Mouse (Mus musculus): ENCODE results near the gene Rbbp7.
"Not testable (repeated sequence)": the region's sequence is repeated elsewhere in the genome, so short reads cannot be mapped to it uniquely, and the experiment has no call there.

Gene Rbbp7

GRCm38 (mm10) chrX:162760115-162760942, at the start of gene Rbbp7:
Rbbp7 (plus strand) TSS chrX:162760402.
- peak; percentile 82 for DNase-seq (ENCODE audit: low read depth, low spot score)

DNA sequence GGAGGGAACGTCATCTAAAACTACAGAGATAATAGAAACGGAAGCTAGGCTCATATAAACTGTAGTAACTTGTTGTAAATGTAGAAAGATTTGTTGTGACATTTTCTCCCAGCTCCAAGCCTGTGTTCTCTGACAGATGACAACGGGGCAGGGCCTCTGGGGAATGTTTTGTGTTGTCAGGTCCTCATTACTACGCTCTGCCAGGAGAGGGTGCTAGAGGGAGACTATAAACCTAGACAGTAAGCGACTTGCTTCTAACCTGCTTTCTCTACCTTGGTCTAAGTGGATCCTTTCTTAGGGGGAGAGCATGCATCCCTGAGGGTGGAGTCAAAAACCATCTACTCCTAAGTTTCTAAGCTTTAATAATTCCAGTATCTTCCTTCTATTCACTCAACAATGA, 42.4 kb upstream of the Rbbp7 start:
- DNase-seq (ENCODE audit: low read depth, low spot score) = no peak

- DNase-seq (ENCODE audit: low read depth, low spot score) = no peak
These were observed 40.6 kb upstream of the Rbbp7 start for GRCm38 (mm10) chrX:162719615-162720014.

- no peak for DNase-seq (ENCODE audit: low read depth, low spot score)
These were observed 32.8 kb upstream of the Rbbp7 start for GRCm38 (mm10) chrX:162727367-162727777.

- DNase-seq (ENCODE audit: low read depth, low spot score) = no peak
These were observed 32.4 kb upstream of the Rbbp7 start for GRCm38 (mm10) chrX:162727795-162728194.

DNA sequence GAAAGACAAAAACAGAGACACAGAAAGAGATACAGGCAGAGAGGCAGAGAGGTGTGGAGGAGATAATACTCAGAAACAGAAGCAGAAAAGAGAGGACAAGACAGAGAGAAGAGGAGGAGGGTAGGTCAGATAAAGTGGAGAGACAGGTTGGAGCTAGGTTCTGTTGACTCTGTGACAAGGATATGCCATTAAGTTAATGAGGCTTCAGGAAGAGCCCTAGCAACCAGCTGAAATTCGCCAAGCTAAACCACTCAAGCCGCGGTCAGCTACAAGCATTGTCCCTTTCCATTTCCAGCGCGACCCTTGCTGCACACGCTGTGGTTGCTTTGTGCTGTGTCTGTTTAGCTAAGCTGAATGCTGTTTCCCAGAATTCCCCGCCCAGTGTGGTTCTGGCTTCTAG, 32.0 kb upstream of the Rbbp7 start:
- DNase-seq (ENCODE audit: low read depth, low spot score) = no peak

GRCm38 (mm10) chrX:162730031-162730430, 30.2 kb upstream of the Rbbp7 start:
- no peak for DNase-seq (ENCODE audit: low read depth, low spot score)

GRCm38 (mm10) chrX:162734997-162735929, 24.9 kb upstream of the Rbbp7 start:
- peak; percentile 64 for DNase-seq (ENCODE audit: low read depth, low spot score)

DNA sequence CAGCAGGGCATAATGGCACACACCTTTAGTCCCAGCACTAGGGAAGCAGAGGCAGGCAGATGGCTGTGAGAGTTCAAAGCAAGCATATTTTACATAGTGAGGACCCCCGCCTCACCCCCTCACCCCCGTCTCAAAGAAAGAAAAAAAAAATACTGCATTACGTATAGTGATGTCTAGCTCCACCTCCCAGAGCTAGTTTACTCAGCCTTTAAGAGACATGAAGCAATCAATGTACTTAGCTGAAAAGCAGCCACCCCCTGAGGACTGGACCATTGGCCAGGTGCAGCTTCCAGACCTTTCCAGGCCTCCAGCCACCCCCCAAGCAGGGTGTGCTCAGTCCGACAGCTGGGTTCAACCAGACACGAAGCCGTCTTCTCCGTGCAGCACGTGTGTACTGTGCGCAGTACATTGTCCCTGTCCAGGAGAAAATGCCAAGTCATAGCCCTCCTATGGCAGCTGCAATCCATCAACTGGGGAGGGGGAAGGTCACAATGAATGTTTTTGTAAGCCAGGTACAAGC, 24.0 kb upstream of the Rbbp7 start:
- DNase-seq (ENCODE audit: low read depth, low spot score) = no peak

GRCm38 (mm10) chrX:162748696-162749420, 11.3 kb upstream of the Rbbp7 start:
- no peak for DNase-seq (ENCODE audit: low read depth, low spot score)

GRCm38 (mm10) chrX:162752418-162752817, 7.8 kb upstream of the Rbbp7 start:
- DNase-seq (ENCODE audit: low read depth, low spot score) = no peak

DNA sequence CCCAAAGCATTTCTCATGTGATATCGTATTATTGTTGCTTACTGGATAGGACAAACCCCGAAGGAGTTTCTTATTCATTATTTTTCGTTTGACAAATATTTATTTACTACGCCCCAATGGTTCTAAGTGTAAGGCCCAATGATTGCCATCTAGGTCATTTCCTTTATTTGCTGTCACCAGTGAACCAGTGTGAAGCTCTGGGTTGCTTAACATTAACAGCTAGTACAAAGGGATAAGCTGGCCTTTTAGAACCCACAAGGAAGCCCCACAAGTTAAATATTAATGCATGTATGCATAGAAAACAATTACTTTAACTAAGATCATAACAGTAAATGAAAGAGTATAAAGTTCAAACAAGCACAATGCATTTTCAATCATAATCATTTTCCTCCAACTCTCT, 5.9 kb upstream of the Rbbp7 start:
- DNase-seq (ENCODE audit: low read depth, low spot score) = no peak

DNA sequence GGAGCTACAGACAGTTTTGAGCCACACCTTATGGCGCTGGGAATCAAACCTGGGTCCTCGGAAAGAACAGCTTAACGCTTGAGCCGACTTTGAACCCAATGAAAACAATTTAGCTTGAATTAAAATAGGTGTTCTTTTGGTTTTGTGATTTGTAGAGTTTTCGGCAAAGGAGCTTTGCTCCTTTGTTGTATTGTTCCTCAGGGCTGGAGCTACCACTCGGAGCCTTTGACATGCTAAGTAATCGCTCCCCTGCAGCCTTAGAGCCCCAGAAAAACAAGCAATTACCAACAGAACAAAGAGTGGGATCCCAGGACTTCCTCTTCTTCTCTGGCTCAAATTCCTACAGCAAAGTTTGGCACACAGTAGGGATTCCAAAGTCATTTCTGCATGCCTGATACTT, 4.1 kb upstream of the Rbbp7 start:
- DNase-seq (ENCODE audit: low read depth, low spot score) = no peak

GRCm38 (mm10) chrX:162759251-162760114, 719 bp upstream of the Rbbp7 start:
- no peak for DNase-seq (ENCODE audit: low read depth, low spot score)

DNA sequence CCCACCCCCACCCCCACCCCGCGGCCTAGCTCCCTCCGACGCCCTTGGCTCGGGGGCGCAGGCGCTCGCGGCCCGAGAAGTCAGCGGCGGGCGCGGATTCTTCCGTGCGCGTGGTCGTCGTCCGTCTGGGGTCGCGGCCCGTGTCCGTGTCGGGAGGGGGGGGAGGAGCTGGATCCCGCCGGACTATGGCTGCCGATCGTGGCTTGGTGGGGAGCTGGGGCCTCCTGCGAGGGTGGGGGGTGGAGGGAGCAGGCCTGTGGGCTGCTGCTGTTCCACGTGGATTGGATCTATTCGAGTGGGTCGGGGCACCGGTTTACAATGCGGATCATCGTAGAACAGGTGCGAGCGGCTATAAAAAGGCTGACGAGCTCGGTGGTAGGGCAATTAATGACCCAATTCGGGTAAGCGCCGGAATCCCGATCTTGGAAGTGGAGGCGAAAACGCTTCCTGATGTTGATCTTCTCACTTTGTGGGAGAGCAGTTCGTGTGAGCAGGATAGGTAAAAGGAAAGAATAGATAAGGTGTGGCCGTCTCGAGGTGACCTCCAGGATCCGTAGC, 835 bp downstream of the Rbbp7 start:
- DNase-seq (ENCODE audit: low read depth, low spot score) = no peak

DNA sequence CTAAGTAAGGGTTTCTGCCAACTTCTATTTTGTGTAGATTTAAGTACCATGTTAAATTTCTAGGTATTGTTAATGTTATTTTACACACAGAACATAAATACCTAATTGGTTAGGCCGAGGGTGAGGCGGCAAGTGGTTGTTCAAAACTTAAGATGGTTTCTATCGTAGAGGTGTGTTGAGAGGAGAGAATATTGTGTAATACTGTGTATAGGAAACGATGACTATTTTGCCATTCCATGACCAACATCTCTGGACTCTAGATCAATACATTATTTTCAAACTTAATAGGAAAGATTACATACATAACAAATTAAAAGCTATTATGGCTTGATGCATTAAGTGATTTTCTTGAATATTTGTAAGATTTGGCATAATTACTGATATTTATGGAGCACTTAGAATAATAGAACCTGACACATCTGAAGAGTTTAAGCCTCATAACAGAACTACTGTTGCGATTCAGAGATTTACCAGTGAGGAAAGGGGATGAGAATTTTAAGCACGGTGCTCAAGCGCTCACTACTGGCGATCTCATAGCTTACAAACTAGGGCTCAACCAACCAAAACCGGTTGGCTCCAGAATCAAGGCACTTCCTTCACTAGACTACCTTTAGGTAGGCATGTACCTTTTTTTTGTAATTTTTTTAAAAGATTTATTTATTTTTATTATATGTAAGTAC, 1.7 kb downstream of the Rbbp7 start:
- DNase-seq (ENCODE audit: low read depth, low spot score) = no peak

DNA sequence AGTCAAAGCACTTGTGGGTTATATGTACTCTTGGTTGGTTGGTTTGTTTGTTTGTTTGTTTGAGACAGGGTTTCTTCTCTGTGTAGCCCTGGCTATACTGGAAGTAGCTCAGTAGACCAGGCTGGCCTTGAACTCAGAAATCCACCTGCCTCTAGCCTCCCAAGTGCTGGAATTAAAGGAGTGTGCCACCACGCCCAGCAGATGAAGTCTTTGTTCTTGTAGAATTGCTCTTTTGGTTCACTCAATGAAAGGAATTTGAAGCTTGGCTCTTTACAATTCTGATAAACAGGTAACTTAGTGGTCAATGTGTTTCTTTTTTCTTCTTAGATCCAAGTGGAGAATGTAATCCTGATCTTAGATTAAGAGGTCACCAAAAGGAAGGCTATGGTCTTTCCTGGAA, 10.5 kb downstream of the Rbbp7 start:
- no peak for DNase-seq (ENCODE audit: low read depth, low spot score)

DNA sequence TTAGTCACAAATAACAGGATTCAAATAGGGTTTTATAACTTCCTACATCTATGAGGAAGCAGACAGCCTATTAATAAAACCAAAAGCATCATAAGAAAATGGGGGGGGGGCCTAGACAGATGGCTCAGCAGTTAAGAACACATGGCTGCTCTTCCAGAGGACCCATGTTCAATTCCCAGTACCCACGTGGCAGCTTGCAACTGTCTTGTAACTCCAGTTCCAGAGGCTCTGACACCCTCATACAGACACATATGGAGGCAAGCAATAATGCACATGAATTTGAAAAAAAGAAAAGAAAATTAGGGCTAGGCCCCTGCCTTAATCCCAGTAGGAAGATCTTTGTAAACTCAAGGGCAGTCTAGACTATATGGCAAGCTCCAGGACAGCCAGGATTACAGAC, 28.2 kb downstream of the Rbbp7 start:
- no peak for DNase-seq (ENCODE audit: low read depth, low spot score)

DNA sequence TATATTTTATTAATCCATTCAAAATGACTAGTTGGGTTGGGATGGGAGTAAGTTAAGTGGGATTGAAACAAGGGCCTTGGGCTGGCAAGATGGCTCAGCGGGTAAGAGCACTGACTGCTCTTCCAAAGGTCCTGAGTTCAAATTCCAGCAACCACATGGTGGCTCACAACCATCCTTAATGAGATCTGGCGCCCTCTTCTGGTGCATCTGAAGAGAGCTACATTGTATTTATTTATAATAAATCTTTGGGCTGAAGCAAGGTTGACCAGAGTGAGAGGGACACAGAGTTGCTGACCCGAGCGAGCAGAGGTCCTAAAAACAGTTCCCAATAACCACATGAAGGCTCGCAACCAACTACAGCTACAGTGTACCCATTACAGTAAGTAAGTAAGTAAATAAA, 31.2 kb downstream of the Rbbp7 start:
- not testable (repeated sequence) for DNase-seq (ENCODE audit: low read depth, low spot score)

DNA sequence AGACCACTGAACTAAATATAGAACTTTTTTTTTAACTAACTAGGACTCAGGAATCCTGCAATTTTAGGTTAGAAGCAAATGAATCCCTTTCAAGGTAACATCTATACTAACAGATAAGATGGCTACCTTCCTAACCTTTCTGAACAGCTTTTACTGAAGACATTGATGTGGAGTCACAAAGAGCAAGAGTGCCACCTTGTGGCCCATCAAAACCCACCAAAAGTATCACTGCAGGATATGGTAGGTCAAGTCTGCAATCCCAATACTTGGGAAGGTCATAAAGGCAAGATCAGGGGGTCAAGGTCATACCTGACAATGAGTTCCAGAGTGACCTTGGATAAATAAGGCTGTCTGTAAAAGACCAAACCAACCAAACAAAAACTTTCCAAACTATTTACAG, 40.2 kb downstream of the Rbbp7 start:
- peak; percentile 6 for DNase-seq (ENCODE audit: low read depth, low spot score)

Measured in brain, embryonic 18.5 days (tissue).